Mouse (Mus musculus): ENCODE data around the gene Tspan15. TPM values are rescaled to one million over a fixed set of nuclear protein-coding genes. Genes with fewer than 3 reads are reported as not detected.
A peak's percentile ranks its signal among the peaks of the same experiment; 100 is the strongest.

The Tspan15 gene
- polyA plus RNA-seq, 1 experiment from 2014 or later, result 23.2 TPM

DNA sequence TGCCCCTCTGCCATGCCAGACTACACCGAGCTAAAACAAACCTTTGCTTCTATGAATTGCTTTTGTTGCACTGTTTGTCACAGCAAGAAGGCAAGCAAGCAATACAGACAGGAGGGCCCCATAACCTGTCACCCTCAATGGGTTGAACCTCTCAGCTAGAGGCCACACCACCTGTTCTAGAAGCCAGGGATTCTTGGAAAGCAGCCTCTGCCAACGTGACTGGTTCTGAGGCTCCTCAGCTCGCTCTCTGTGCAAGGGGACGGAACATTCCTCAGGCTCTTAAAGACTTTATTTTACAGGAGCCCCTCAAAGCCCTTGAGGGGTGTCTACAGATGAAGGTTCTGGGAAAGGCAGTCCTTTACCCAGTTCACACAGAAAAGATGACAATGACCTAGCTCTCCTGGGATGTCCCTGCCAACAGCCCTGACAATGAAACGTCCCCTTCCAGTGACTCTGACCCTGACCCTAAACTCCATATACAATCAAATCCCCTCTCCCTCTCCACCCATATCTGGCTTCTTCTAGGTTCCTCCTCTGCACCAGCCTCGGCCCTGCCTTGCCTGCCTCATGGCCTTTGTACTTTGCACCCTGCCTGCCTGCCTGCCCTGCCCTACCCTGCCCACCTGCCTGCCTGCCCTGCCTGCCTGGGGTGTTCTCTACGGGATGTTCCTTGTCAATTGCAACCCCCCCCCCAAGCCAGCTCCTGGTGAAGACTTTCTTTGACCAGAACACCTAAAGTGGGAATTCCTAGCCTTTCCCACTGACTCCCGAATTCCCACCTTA lies 10.1 kb downstream of the Tspan15 start:
- Histone ChIP-seq H3K9me3 (replicated peaks; ENCODE audit: control insufficient read depth, low read length, poor library complexity, severe bottlenecking) (no peaks in the 10 kb centered on the region), H3K36me3 (ENCODE audit: control insufficient read depth, insufficient read depth, low read length) (no peaks in the 10 kb centered on the region), H3K4me2 (ENCODE audit: low read length) (no peak overlapping the region), H3K27ac (ENCODE audit: low read length) (no peak overlapping the region), H3K4me1 (ENCODE audit: control insufficient read depth, insufficient read depth, low read length) (no peaks in the 10 kb centered on the region), H3K4me3 (ENCODE audit: low read depth, low read length) (no peak overlapping the region), H3K27me3 (ENCODE audit: control insufficient read depth, insufficient read depth, low read depth, low read length) (no peaks in the 10 kb centered on the region), H3K9ac (ENCODE audit: low read depth, low read length) (no peak overlapping the region)
- 81% methylated on average over 8 of the region's 8 CpGs for WGBS
- no peak for ATAC-seq

DNA sequence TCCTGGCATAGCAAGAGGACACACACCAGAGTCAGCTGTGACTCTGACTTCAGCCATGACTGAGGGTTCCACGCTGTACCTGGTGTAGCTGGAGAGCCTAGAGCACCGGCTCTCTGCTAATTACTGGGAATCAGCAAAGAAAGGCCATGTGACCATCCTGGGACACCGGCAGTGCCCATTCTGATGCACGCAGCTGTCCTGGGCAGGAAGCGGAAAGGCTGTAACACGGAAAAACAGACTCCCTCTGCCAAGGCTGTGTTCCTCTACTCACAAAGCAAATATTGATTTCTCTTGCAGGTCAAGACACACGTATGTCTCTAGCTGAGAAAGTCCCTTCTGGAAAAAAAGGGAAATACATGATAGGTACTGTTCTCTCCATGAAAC lies 12.3 kb downstream of the Tspan15 start:
- 79% methylated on average over 7 of the region's 7 CpGs for WGBS
- H3K36me3 ChIP-seq (ENCODE audit: control insufficient read depth, insufficient read depth, low read length), result no peaks in the 10 kb centered on the region
- H3K27ac ChIP-seq (ENCODE audit: low read length), result no peak overlapping the region
- no peak for ATAC-seq
- H3K4me3 ChIP-seq (ENCODE audit: low read depth, low read length), result no peak overlapping the region
- no peaks in the 10 kb centered on the region for H3K27me3 ChIP-seq (ENCODE audit: control insufficient read depth, insufficient read depth, low read depth, low read length)
- H3K4me1 ChIP-seq (ENCODE audit: control insufficient read depth, insufficient read depth, low read length), result no peaks in the 10 kb centered on the region
- H3K4me2 ChIP-seq (ENCODE audit: low read length), result no peak overlapping the region
- H3K9me3 ChIP-seq (replicated peaks; ENCODE audit: control insufficient read depth, low read length, poor library complexity, severe bottlenecking), result no peaks in the 10 kb centered on the region
- no peak overlapping the region for H3K9ac ChIP-seq (ENCODE audit: low read depth, low read length)

DNA sequence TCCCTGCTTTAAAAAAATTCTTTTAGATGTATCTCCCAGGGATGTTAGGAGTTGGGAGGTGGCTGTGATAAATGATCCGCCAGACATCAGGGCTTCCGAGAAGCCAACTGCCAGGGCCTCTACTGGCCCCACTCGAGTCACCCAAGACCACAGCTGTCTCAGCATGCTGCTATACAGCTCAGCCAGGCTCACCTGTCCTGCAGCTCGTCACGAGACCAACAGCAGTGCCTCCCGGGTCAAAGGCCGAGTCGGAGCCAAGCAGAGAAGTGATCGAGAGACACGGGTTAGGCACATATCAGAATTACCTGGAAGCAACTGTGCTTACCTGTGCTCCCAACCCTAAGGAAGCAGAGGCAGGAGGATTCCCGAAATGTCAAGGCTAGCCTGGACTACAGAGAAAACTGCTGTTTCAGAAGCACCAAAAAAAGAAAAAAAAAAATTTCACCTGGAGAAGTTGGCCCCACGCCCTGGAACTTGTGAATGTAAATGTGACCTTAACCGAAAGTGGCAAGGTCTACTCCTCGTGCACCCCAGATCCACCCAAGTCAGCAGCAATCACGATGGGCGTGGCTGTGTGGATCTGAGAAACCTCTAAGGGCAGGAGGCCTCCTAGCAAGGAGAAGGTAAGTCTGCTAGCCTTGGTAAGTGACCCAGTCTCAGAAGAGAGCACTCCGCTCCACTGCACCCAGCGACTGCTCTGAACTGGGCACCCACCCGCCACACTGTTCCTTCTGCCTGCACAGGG lies 12.8 kb downstream of the Tspan15 start:
- Histone ChIP-seq H3K27ac (ENCODE audit: low read length) (no peak overlapping the region), H3K4me3 (ENCODE audit: low read depth, low read length) (no peak overlapping the region), H3K9ac (ENCODE audit: low read depth, low read length) (no peak overlapping the region), H3K27me3 (ENCODE audit: control insufficient read depth, insufficient read depth, low read depth, low read length) (no peaks in the 10 kb centered on the region), H3K9me3 (replicated peaks; ENCODE audit: control insufficient read depth, low read length, poor library complexity, severe bottlenecking) (no peaks in the 10 kb centered on the region), H3K4me1 (ENCODE audit: control insufficient read depth, insufficient read depth, low read length) (no peaks in the 10 kb centered on the region), H3K4me2 (ENCODE audit: low read length) (no peak overlapping the region), H3K36me3 (ENCODE audit: control insufficient read depth, insufficient read depth, low read length) (no peaks in the 10 kb centered on the region)
- no peak for ATAC-seq
- 92% methylated on average over 19 of the region's 19 CpGs for WGBS

DNA sequence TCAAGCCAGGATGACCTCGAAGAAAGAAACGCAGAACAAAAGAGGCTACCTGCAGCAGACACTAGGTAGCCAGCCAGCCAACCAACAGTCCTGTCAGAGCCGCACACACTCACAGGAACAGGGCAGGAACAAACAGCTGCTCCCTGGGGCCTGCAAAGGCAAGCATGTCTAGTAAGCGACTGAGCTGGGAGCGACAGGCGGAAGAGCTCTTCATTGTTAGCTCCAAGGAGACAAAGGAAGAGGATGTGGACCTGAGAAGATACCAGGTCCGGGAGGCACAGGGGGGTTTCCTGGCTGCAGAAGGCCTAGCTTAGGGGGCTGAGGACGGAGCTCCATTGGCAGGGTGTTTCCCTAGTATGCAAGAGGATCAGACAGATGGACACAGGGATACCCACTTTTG lies 13.9 kb downstream of the Tspan15 start:
- Histone ChIP-seq H3K4me1 (ENCODE audit: control insufficient read depth, insufficient read depth, low read length) (no peaks in the 10 kb centered on the region), H3K4me2 (ENCODE audit: low read length) (no peak overlapping the region), H3K36me3 (ENCODE audit: control insufficient read depth, insufficient read depth, low read length) (no peaks in the 10 kb centered on the region), H3K27me3 (ENCODE audit: control insufficient read depth, insufficient read depth, low read depth, low read length) (no peaks in the 10 kb centered on the region), H3K9ac (ENCODE audit: low read depth, low read length) (no peak overlapping the region), H3K4me3 (ENCODE audit: low read depth, low read length) (no peak overlapping the region), H3K27ac (ENCODE audit: low read length) (peak overlapping the region; percentile 56; the same call in 1 of the 2 replicates), H3K9me3 (replicated peaks; ENCODE audit: control insufficient read depth, low read length, poor library complexity, severe bottlenecking) (no peaks in the 10 kb centered on the region)
- WGBS, result 36% methylated on average over 8 of the region's 8 CpGs
- no peak for ATAC-seq

DNA sequence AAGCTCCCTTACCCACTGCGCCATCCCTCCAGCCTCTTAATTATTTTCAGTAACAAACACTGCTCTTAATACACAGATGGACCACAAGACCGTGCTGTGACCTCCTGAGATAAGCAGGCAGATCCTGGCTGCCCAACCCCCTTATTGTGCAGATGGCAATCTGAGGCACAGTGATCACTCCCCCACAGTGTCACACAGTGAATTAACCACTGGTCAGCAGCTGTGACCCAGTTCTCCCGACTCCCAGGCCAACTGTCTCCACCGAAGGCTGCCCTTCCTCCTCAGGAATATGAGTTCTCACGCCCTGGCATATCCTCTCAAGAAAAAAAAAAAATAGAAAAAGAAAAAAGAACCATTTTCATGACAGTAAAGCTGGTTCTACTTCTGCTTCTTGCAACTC lies 14.5 kb downstream of the Tspan15 start:
- H3K9ac ChIP-seq (ENCODE audit: low read depth, low read length), result no peak overlapping the region
- H3K4me3 ChIP-seq (ENCODE audit: low read depth, low read length), result no peak overlapping the region
- WGBS, result 41% methylated on average over 5 of the region's 5 CpGs
- no peak overlapping the region for H3K4me2 ChIP-seq (ENCODE audit: low read length)
- no peaks in the 10 kb centered on the region for H3K4me1 ChIP-seq (ENCODE audit: control insufficient read depth, insufficient read depth, low read length)
- no peaks in the 10 kb centered on the region for H3K36me3 ChIP-seq (ENCODE audit: control insufficient read depth, insufficient read depth, low read length)
- ATAC-seq, result no peak
- H3K27ac ChIP-seq (ENCODE audit: low read length), result peak overlapping the region; percentile 56; the same call in 1 of the 2 replicates
- no peaks in the 10 kb centered on the region for H3K27me3 ChIP-seq (ENCODE audit: control insufficient read depth, insufficient read depth, low read depth, low read length)
- H3K9me3 ChIP-seq (replicated peaks; ENCODE audit: control insufficient read depth, low read length, poor library complexity, severe bottlenecking), result no peaks in the 10 kb centered on the region

DNA sequence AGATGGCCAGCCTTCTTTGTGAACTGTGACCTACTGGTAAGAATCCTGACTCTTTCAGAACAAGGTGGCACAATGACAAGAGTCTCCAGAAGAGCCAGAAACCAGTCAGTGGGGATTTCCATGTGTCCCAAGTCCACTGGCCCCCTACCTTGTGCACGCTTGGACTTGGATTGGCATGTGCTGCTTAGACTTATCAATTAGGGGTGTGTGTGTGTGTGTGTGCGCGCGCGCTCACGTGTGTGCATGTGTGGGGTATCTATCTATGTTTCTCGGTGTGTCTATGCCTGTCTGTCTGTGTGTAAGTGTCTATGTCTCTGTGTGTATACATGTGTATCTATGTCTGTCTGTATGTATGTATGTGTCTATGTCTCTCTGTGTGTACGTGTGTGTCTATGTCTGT lies 15.4 kb downstream of the Tspan15 start:
- ATAC-seq, result no peak
- Histone ChIP-seq H3K27ac (ENCODE audit: low read length) (no peak overlapping the region), H3K4me3 (ENCODE audit: low read depth, low read length) (no peak overlapping the region), H3K9me3 (replicated peaks; ENCODE audit: control insufficient read depth, low read length, poor library complexity, severe bottlenecking) (no peaks in the 10 kb centered on the region), H3K4me1 (ENCODE audit: control insufficient read depth, insufficient read depth, low read length) (no peaks in the 10 kb centered on the region; the same call in 1 of the 2 replicates), H3K27me3 (ENCODE audit: control insufficient read depth, insufficient read depth, low read depth, low read length) (no peaks in the 10 kb centered on the region), H3K9ac (ENCODE audit: low read depth, low read length) (no peak overlapping the region), H3K4me2 (ENCODE audit: low read length) (no peak overlapping the region), H3K36me3 (ENCODE audit: control insufficient read depth, insufficient read depth, low read length) (no peaks in the 10 kb centered on the region)
- WGBS, result 95% methylated on average over 8 of the region's 8 CpGs

DNA sequence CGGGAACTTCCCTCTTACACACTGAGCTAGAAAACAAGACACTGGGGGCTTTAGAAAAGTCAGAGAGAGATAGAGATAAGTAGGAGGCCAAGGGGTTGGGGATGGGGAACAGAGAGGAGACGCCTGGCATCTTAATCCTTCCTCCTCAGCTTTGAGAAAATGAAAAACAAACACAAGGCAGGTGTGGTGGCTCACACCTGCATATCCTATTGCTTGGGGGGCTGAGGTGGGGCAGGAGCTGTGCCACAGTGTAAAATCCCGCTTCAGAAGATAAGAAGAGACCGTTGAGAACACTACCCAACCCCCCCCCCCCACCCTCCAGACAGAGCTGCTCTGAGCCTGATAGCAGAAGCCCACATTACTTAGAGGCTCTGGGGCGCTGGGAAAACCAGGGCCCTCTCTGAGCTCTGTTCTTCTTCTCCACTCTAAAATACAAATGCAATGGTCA lies 15.9 kb downstream of the Tspan15 start:
- H3K4me3 ChIP-seq (ENCODE audit: low read depth, low read length), result no peak overlapping the region
- no peak overlapping the region for H3K27ac ChIP-seq (ENCODE audit: low read length)
- no peak overlapping the region for H3K4me2 ChIP-seq (ENCODE audit: low read length)
- no peaks in the 10 kb centered on the region; the same call in 1 of the 2 replicates for H3K4me1 ChIP-seq (ENCODE audit: control insufficient read depth, insufficient read depth, low read length)
- H3K36me3 ChIP-seq (ENCODE audit: control insufficient read depth, insufficient read depth, low read length), result no peaks in the 10 kb centered on the region
- H3K9me3 ChIP-seq (replicated peaks; ENCODE audit: control insufficient read depth, low read length, poor library complexity, severe bottlenecking), result no peaks in the 10 kb centered on the region
- no peak overlapping the region for H3K9ac ChIP-seq (ENCODE audit: low read depth, low read length)
- 64% methylated on average over 5 of the region's 5 CpGs for WGBS
- no peaks in the 10 kb centered on the region for H3K27me3 ChIP-seq (ENCODE audit: control insufficient read depth, insufficient read depth, low read depth, low read length)
- no peak for ATAC-seq

DNA sequence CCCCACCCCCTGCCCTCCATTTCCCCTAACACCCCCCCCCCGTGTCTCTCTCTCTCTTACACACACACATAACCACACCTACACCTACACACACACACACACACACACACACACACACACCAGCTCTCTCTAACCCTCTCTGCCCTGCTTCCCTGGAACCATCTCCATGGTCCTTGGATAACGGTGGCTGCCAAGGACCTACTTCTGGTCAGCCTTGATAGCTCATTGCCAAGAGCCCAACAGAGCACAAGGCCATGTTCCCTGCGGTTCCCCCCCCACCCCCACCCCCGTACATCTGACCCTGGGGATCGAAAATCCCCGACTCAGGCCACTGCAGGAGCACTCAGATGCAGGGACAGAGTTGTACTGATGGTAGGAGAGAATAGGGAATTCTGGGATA lies 19.7 kb downstream of the Tspan15 start:
- 73% methylated on average over 6 of the region's 6 CpGs for WGBS
- H3K27ac ChIP-seq (ENCODE audit: low read length), result no peak overlapping the region
- no peaks in the 10 kb centered on the region for H3K36me3 ChIP-seq (ENCODE audit: control insufficient read depth, insufficient read depth, low read length)
- no peaks in the 10 kb centered on the region for H3K9me3 ChIP-seq (replicated peaks; ENCODE audit: control insufficient read depth, low read length, poor library complexity, severe bottlenecking)
- no peak overlapping the region for H3K9ac ChIP-seq (ENCODE audit: low read depth, low read length)
- no peak for ATAC-seq
- H3K4me1 ChIP-seq (ENCODE audit: control insufficient read depth, insufficient read depth, low read length), result no peaks in the 10 kb centered on the region; the same call in 1 of the 2 replicates
- H3K4me2 ChIP-seq (ENCODE audit: low read length), result no peak overlapping the region
- H3K27me3 ChIP-seq (ENCODE audit: control insufficient read depth, insufficient read depth, low read depth, low read length), result no peaks in the 10 kb centered on the region
- no peak overlapping the region for H3K4me3 ChIP-seq (ENCODE audit: low read depth, low read length)

DNA sequence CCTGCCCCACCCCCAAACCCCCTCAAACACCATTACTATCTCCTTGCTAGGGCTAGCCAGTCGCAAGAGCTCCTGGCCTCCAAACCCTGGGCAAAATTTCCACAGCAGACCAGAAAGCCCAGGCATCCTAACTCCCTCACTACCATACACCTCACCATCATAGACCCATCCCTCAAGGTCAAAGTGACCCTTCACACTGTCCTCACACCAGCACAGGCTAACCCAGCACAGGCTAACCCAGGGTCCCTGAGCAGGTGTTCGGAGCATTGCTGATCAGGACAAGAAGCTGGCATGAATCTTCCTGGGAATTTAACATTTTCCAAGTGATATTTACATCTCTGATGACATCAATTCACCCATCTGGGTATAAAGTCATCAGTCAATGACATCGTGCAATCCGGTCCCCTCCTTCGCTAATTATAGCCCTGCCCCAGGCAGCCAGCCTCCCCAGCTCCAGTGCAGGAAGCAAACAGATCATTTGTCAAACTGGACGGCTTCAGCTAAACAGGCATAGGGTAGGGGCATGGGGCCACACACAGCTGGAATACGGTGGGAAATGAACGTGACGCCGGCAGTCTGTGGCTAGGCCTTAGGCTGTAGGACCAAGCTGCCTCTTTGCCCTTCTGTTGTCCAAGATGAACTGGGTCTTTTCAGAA lies 22.7 kb downstream of the Tspan15 start:
- Histone ChIP-seq H3K9me3 (replicated peaks; ENCODE audit: control insufficient read depth, low read length, poor library complexity, severe bottlenecking) (no peaks in the 10 kb centered on the region), H3K4me2 (ENCODE audit: low read length) (no peak overlapping the region), H3K36me3 (ENCODE audit: control insufficient read depth, insufficient read depth, low read length) (no peaks in the 10 kb centered on the region), H3K9ac (ENCODE audit: low read depth, low read length) (no peak overlapping the region), H3K4me3 (ENCODE audit: low read depth, low read length) (no peak overlapping the region), H3K27ac (ENCODE audit: low read length) (no peak overlapping the region), H3K4me1 (ENCODE audit: control insufficient read depth, insufficient read depth, low read length) (no peaks in the 10 kb centered on the region; the same call in 1 of the 2 replicates), H3K27me3 (ENCODE audit: control insufficient read depth, insufficient read depth, low read depth, low read length) (no peaks in the 10 kb centered on the region)
- 87% methylated on average over 10 of the region's 10 CpGs for WGBS
- no peak for ATAC-seq

All from midbrain, embryonic 16.5 days (tissue).